Mouse (Mus musculus): ENCODE measurements around the gene Ptprh. TPM values are rescaled to one million over a fixed set of nuclear protein-coding genes. Genes with fewer than 3 reads are reported as not detected.
"Not testable (repeated sequence)": the region's sequence is repeated elsewhere in the genome, so short reads cannot be mapped to it uniquely, and the experiment has no call there.

Gene Ptprh
- polyA plus RNA-seq, 1 experiment from 2014 or later = 1.0 TPM

DNA sequence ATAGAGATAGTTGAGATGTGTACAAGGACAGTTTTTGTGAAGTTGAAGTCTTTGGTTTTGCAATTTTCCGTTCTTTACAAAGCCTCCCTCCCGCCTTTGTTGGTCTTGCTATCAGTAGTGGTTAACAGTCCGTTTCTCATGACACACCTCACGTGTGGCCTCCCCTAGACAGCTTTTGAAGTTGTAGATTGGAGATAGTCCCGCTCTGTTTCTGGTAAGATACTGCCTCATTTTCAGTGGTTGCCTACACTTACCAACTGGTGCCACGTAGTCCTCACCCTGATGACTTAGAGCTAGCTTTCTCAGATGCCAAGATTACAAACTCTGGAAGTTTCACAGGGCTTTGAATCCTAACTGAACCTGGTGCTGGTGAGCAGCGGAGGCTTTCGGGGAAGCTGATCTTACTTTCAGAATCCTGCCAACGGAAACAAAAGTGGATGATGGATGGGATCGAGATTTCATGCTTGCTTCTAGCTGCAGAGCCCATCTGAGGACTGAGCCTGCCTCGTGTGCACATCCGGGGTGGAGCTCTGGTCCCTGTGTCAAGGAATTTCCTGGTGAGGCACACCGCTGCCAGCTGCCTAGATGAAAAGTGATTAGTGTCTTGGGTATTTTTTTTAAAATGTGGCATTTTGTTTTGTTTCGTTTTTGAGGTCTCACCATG, 10.0 kb upstream of the Ptprh start:
- no peaks in the 10 kb centered on the region for H3K9me3 ChIP-seq (replicated peaks; ENCODE audit: control insufficient read depth, low read length)
- H3K27me3 ChIP-seq (ENCODE audit: control insufficient read depth, insufficient read depth, low read length) = no peaks in the 10 kb centered on the region
- no peak for ATAC-seq (ENCODE audit: insufficient read depth, low FRiP score)
- H3K27ac ChIP-seq (ENCODE audit: low read length) = no peak overlapping the region
- no peaks in the 10 kb centered on the region for H3K4me1 ChIP-seq (ENCODE audit: control insufficient read depth, insufficient read depth, low read length)
- 53% methylated on average over 14 of the region's 14 CpGs for WGBS
- no peak overlapping the region for H3K4me2 ChIP-seq (ENCODE audit: low read depth, low read length)
- H3K4me3 ChIP-seq (replicated peaks; ENCODE audit: low read length) = no peak overlapping the region
- H3K9ac ChIP-seq (ENCODE audit: low read length) = no peak overlapping the region
- no peaks in the 10 kb centered on the region for H3K36me3 ChIP-seq (ENCODE audit: control insufficient read depth, insufficient read depth, low read length)

DNA sequence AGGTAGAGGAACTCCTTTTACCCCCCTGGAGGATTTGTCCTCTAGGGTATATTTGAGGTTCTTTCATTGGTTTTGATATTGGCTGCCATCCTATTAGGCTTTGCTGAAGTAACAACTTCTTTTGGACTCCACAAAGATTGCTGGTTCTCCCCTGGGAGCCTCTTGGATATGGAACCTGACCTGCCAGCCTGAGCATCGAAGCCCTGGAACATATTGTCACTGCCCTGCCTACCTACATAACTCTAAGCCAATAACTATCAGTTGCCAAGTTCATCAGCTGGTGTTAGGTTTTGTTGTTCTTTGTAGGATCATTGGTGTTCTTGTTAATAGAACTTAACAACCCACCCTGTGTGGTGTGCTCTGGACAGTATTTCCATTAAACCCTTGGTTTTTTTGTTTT, 9.1 kb upstream of the Ptprh start:
- Histone ChIP-seq H3K27ac (ENCODE audit: low read length) (no peak overlapping the region), H3K4me2 (ENCODE audit: low read depth, low read length) (no peak overlapping the region), H3K27me3 (ENCODE audit: control insufficient read depth, insufficient read depth, low read length) (no peaks in the 10 kb centered on the region), H3K9ac (ENCODE audit: low read length) (no peak overlapping the region), H3K4me3 (replicated peaks; ENCODE audit: low read length) (no peak overlapping the region), H3K36me3 (ENCODE audit: control insufficient read depth, insufficient read depth, low read length) (no peaks in the 10 kb centered on the region), H3K4me1 (ENCODE audit: control insufficient read depth, insufficient read depth, low read length) (no peaks in the 10 kb centered on the region), H3K9me3 (replicated peaks; ENCODE audit: control insufficient read depth, low read length) (no peaks in the 10 kb centered on the region)
- no peak for ATAC-seq (ENCODE audit: insufficient read depth, low FRiP score)
- 78% methylated on average over 1 of the region's 1 CpGs for WGBS

DNA sequence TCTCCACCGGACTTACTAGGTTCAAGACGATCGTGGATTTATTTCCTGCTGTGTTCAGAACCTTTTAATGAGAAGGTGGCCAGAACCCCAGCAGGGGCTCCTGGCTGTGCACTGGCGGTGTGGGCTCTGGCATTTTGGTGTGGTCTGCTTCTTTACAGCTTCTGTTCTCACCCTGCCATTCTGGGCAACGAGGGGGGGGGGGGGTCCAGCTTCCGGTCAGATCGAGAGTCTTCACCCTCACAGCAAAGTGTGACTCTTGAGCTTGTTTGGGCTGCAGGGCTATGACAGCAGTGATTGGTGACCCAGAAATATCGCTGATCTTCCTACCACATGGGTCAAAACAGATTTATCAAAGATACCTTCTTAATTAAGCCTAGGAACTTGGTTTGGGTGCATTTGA, 8.5 kb upstream of the Ptprh start:
- Histone ChIP-seq H3K9me3 (replicated peaks; ENCODE audit: control insufficient read depth, low read length) (no peaks in the 10 kb centered on the region), H3K27ac (ENCODE audit: low read length) (no peak overlapping the region), H3K4me3 (replicated peaks; ENCODE audit: low read length) (no peak overlapping the region), H3K9ac (ENCODE audit: low read length) (no peak overlapping the region), H3K36me3 (ENCODE audit: control insufficient read depth, insufficient read depth, low read length) (no peaks in the 10 kb centered on the region), H3K4me2 (ENCODE audit: low read depth, low read length) (no peak overlapping the region), H3K27me3 (ENCODE audit: control insufficient read depth, insufficient read depth, low read length) (no peaks in the 10 kb centered on the region), H3K4me1 (ENCODE audit: control insufficient read depth, insufficient read depth, low read length) (no peaks in the 10 kb centered on the region)
- WGBS = 56% methylated on average over 8 of the region's 8 CpGs
- ATAC-seq (ENCODE audit: insufficient read depth, low FRiP score) = no peak

DNA sequence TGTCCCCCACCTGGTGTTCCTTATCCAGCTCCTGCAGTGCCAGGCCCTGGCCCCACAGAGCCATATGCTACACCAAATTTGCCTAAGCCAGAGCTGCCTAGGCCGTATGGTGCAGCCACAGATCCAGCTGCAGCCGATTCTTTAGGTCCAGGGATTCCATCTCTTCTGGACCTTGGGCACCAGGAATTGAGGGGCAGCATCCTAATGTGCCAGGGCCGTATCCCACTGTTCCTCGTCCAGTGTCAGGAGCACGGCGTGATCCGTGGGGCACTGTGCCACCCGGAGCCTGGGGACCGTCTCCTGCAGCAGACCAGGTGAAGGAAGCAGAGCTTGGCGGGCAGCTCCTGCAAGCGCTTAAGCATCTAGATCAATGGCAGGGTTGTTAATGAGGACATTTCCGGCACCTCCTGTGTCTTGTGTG, 8.1 kb upstream of the Ptprh start:
- 78% methylated on average over 12 of the region's 12 CpGs for WGBS
- Histone ChIP-seq H3K36me3 (ENCODE audit: control insufficient read depth, insufficient read depth, low read length) (no peaks in the 10 kb centered on the region), H3K4me1 (ENCODE audit: control insufficient read depth, insufficient read depth, low read length) (no peaks in the 10 kb centered on the region), H3K4me3 (replicated peaks; ENCODE audit: low read length) (no peak overlapping the region), H3K4me2 (ENCODE audit: low read depth, low read length) (no peak overlapping the region), H3K9me3 (replicated peaks; ENCODE audit: control insufficient read depth, low read length) (no peaks in the 10 kb centered on the region), H3K27me3 (ENCODE audit: control insufficient read depth, insufficient read depth, low read length) (no peaks in the 10 kb centered on the region), H3K27ac (ENCODE audit: low read length) (no peak overlapping the region), H3K9ac (ENCODE audit: low read length) (no peak overlapping the region)
- no peak for ATAC-seq (ENCODE audit: insufficient read depth, low FRiP score)

DNA sequence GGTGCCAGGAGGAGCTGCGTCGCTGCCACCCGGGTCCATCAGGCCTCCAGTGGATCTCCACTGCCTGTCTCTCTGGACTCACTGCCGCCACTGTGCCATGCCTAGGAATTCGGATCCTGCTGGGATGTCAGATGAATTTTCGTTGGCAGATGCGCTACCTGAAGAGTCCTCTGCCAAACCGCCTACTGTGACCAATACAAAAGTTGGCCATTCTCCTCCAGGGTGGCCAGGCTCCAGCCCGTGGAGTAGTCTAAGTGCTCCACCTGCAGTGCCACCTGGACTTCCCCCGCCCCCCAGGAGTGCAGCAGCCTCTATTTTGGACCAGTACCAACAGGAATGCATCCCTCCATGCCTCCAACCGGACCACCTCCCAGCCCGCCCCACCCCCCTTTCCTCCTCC, 7.7 kb upstream of the Ptprh start:
- H3K27me3 ChIP-seq (ENCODE audit: control insufficient read depth, insufficient read depth, low read length) = no peaks in the 10 kb centered on the region
- H3K9me3 ChIP-seq (replicated peaks; ENCODE audit: control insufficient read depth, low read length) = no peaks in the 10 kb centered on the region
- no peak overlapping the region for H3K4me2 ChIP-seq (ENCODE audit: low read depth, low read length)
- no peak overlapping the region for H3K4me3 ChIP-seq (replicated peaks; ENCODE audit: low read length)
- H3K4me1 ChIP-seq (ENCODE audit: control insufficient read depth, insufficient read depth, low read length) = no peaks in the 10 kb centered on the region
- no peak overlapping the region for H3K9ac ChIP-seq (ENCODE audit: low read length)
- ATAC-seq (ENCODE audit: insufficient read depth, low FRiP score) = no peak
- WGBS = 82% methylated on average over 12 of the region's 12 CpGs
- H3K27ac ChIP-seq (ENCODE audit: low read length) = no peak overlapping the region
- H3K36me3 ChIP-seq (ENCODE audit: control insufficient read depth, insufficient read depth, low read length) = no peaks in the 10 kb centered on the region

DNA sequence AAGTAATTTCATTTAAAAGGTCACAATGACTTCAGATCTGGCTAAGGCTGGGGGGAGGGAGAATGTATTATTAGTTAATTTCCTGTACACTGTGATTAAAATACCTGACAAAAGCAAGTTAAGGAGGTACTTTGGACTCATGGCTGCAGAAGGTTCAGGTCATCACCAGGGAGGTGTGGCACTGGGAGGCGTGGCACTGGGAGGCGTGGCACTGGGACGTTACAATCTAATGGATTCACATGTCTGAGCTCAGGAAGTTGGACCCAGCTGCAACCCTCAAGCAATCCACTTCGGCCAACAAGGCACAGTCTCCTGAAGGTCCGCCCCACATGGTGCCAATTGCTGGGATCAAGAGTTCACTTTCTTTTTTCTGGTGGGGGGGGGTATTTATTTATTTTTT, 4.2 kb upstream of the Ptprh start:
- H3K4me3 ChIP-seq (replicated peaks; ENCODE audit: low read length) = no peak overlapping the region
- H3K4me1 ChIP-seq (ENCODE audit: control insufficient read depth, insufficient read depth, low read length) = no peaks in the 10 kb centered on the region
- WGBS = 65% methylated on average over 5 of the region's 5 CpGs
- H3K4me2 ChIP-seq (ENCODE audit: low read depth, low read length) = no peak overlapping the region
- peak; percentile 67; the same call in 1 of the 2 replicates for ATAC-seq (ENCODE audit: insufficient read depth, low FRiP score)
- no peaks in the 10 kb centered on the region for H3K36me3 ChIP-seq (ENCODE audit: control insufficient read depth, insufficient read depth, low read length)
- no peak overlapping the region for H3K27ac ChIP-seq (ENCODE audit: low read length)
- H3K27me3 ChIP-seq (ENCODE audit: control insufficient read depth, insufficient read depth, low read length) = no peaks in the 10 kb centered on the region
- no peaks in the 10 kb centered on the region for H3K9me3 ChIP-seq (replicated peaks; ENCODE audit: control insufficient read depth, low read length)
- no peak overlapping the region for H3K9ac ChIP-seq (ENCODE audit: low read length)

DNA sequence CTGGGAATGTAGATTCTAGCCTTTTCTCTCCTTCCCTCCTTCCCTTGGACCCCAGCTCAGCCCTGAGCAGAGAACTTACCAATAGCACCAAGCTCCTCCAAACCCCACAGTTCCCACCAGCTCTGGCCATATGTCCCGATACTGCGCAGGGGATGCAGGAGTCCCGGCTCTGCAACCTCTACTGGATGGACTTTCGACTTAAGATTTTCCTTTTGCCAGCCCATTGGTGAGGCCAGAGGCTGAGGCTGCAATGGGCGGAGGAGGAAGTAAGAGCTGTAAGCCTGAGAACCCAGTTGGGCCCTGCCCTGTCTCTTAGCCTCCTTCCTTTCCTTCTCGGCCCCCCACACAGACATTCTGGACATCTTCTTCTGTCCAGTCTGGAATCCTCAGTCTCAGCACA, 872 bp downstream of the Ptprh start:
- 69% methylated on average over 6 of the region's 6 CpGs for WGBS
- no peak for ATAC-seq (ENCODE audit: insufficient read depth, low FRiP score)
- no peak overlapping the region for H3K9ac ChIP-seq (ENCODE audit: low read length)
- H3K4me1 ChIP-seq (ENCODE audit: control insufficient read depth, insufficient read depth, low read length) = no peaks in the 10 kb centered on the region; the same call in 1 of the 2 replicates
- H3K36me3 ChIP-seq (ENCODE audit: control insufficient read depth, insufficient read depth, low read length) = no peaks in the 10 kb centered on the region
- H3K4me2 ChIP-seq (ENCODE audit: low read depth, low read length) = no peak overlapping the region
- H3K4me3 ChIP-seq (replicated peaks; ENCODE audit: low read length) = no peak overlapping the region
- H3K27ac ChIP-seq (ENCODE audit: low read length) = peak overlapping the region; percentile 26; the same call in 1 of the 2 replicates
- no peaks in the 10 kb centered on the region for H3K27me3 ChIP-seq (ENCODE audit: control insufficient read depth, insufficient read depth, low read length)
- H3K9me3 ChIP-seq (replicated peaks; ENCODE audit: control insufficient read depth, low read length) = no peaks in the 10 kb centered on the region

DNA sequence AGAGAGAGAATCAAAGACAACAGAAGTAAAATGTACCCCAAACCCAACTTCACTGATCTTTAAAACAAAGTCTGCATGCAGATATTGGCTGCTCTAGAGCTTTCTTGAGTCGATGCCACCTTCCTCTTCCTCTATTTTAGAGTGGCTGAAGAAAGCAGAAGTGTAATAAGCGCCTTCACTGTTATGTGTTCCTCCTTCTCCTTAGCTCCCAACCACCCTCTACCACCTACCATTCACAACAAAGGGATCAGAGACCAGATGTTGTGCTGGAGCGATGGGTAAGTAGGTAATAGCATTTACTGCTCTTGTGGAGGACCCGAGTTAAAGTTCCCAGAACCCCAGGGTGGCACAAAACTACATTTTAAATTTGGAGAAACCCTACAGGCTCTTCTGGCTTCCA, 6.8 kb downstream of the Ptprh start:
- not testable (repeated sequence) for H3K27ac ChIP-seq (ENCODE audit: low read length); H3K4me3 ChIP-seq (replicated peaks; ENCODE audit: low read length); H3K4me1 ChIP-seq (ENCODE audit: control insufficient read depth, insufficient read depth, low read length); H3K36me3 ChIP-seq (ENCODE audit: control insufficient read depth, insufficient read depth, low read length); ATAC-seq (ENCODE audit: insufficient read depth, low FRiP score); H3K9ac ChIP-seq (ENCODE audit: low read length); H3K4me2 ChIP-seq (ENCODE audit: low read depth, low read length); H3K27me3 ChIP-seq (ENCODE audit: control insufficient read depth, insufficient read depth, low read length); H3K9me3 ChIP-seq (replicated peaks; ENCODE audit: control insufficient read depth, low read length)
- 74% methylated on average over 4 of the region's 4 CpGs for WGBS

DNA sequence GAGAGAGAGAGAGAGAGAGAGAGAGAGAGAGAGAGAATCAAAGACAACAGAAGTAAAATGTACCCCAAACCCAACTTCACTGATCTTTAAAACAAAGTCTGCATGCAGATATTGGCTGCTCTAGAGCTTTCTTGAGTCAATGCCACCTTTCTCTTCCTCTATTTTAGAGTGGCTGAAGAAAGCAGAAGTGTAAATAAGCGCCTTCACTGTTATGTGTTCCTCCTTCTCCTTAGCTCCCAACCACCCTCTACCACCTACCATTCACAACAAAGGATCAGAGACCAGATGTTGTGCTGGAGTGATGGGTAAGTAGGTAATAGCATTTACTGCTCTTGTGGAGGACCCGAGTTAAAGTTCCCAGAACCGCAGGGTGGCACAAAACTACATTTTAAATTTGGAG, 22.4 kb downstream of the Ptprh start:
- H3K9ac ChIP-seq (ENCODE audit: low read length); ATAC-seq (ENCODE audit: insufficient read depth, low FRiP score); H3K4me2 ChIP-seq (ENCODE audit: low read depth, low read length); H3K27ac ChIP-seq (ENCODE audit: low read length); H3K4me1 ChIP-seq (ENCODE audit: control insufficient read depth, insufficient read depth, low read length); H3K36me3 ChIP-seq (ENCODE audit: control insufficient read depth, insufficient read depth, low read length); H3K4me3 ChIP-seq (replicated peaks; ENCODE audit: low read length); H3K27me3 ChIP-seq (ENCODE audit: control insufficient read depth, insufficient read depth, low read length); H3K9me3 ChIP-seq (replicated peaks; ENCODE audit: control insufficient read depth, low read length): not testable (repeated sequence)
- 81% methylated on average over 3 of the region's 3 CpGs for WGBS

Data from stomach, embryonic 16.5 days (tissue).